In genomic region chr4:137449132-137449531, GRCm38 (mm10) we compare ENCODE assay signal across 18 mouse cellular contexts. TPM values are rescaled to one million over a fixed set of nuclear protein-coding genes. Genes with fewer than 3 reads are reported as not detected.
A peak's percentile ranks its signal among the peaks of the same experiment; 100 is the strongest.
DNase-seq lines count a peak whose midpoint lies in the region; ATAC-seq and TF ChIP-seq lines count a peak whose summit lies in the region.
"Had no signal": no experiment of that assay in that cellular context is flagged by ENCODE, and none has a peak within 500 bp of the region (broad histone marks: within the 10 kb centered on the region; RNA-seq: fewer than 3 reads in every experiment).

No protein-coding gene starts in this region.

- no peak for ATAC-seq in heart, embryonic 13.5 days (ENCODE audit: extremely low read depth, insufficient number of reproducible peaks, low FRiP score, low TSS enrichment)
- no peak for ATAC-seq in heart, embryonic 16.5 days (replicated peaks; ENCODE audit: extremely low read depth, insufficient read depth, low FRiP score)
- no peak for ATAC-seq in granulocyte monocyte progenitor cell, adult 5-6 weeks (replicated peaks; ENCODE audit: poor library complexity, severe bottlenecking)

- H3K4me3 ChIP-seq in heart, embryonic 13.5 days = no peak overlapping the region
- H3K4me3 ChIP-seq in ES-Bruce4 (ENCODE audit: low read depth, low read length) = no peak overlapping the region
- H3K4me3 ChIP-seq in heart, embryonic 16.5 days (ENCODE audit: low read length) = no peak overlapping the region
- H3K4me3 ChIP-seq: forebrain, embryonic 12.5 days; limb, embryonic 12.5 days had no signal

- WGBS in heart, embryonic 13.5 days = 32% methylated on average over 2 of the region's 2 CpGs
- 51% methylated on average over 2 of the region's 2 CpGs for WGBS in heart, embryonic 16.5 days

- H3K9ac ChIP-seq in heart, embryonic 13.5 days = peak overlapping the region; percentile 24
- peak overlapping the region; percentile 35; the same call in 1 of the 2 replicates for H3K9ac ChIP-seq in ES-Bruce4 (ENCODE audit: low read depth, poor library complexity, severe bottlenecking)
- no peak overlapping the region for H3K9ac ChIP-seq in heart, embryonic 16.5 days (ENCODE audit: low read length)
- H3K9ac ChIP-seq: forebrain, embryonic 12.5 days; limb, embryonic 12.5 days had no signal

- H3K4me2 ChIP-seq in heart, embryonic 13.5 days = no peak overlapping the region
- H3K4me2 ChIP-seq in heart, embryonic 16.5 days (ENCODE audit: low read depth, low read length) = no peak overlapping the region
- H3K4me2 ChIP-seq: forebrain, embryonic 12.5 days; limb, embryonic 12.5 days had no signal

- H3K4me1 ChIP-seq in heart, embryonic 13.5 days = peaks cover 35% of the 10 kb centered on the region
- H3K4me1 ChIP-seq in ES-Bruce4 (ENCODE audit: control insufficient read depth, insufficient read depth, low read length) = peaks cover 11% of the 10 kb centered on the region
- peaks cover 28% of the 10 kb centered on the region for H3K4me1 ChIP-seq in heart, embryonic 16.5 days (ENCODE audit: control insufficient read depth, insufficient read depth, low read length)

- H3K27ac ChIP-seq in heart, embryonic 13.5 days (replicated peaks) = peak overlapping the region; percentile 59
- peak overlapping the region; percentile 91 for H3K27ac ChIP-seq in ES-Bruce4 (ENCODE audit: insufficient read depth, low read length)
- H3K27ac ChIP-seq in heart, embryonic 16.5 days (ENCODE audit: low read length) = peak overlapping the region; percentile 82
- H3K27ac ChIP-seq: forebrain, embryonic 12.5 days; limb, embryonic 12.5 days had no signal

- no peaks in the 10 kb centered on the region for H3K36me3 ChIP-seq in heart, embryonic 13.5 days
- no peaks in the 10 kb centered on the region for H3K36me3 ChIP-seq in ES-Bruce4 (ENCODE audit: control insufficient read depth, insufficient read depth, low read length, poor library complexity, severe bottlenecking)
- no peaks in the 10 kb centered on the region for H3K36me3 ChIP-seq in heart, embryonic 16.5 days (ENCODE audit: control insufficient read depth, insufficient read depth)
- H3K36me3 ChIP-seq: forebrain, embryonic 12.5 days; limb, embryonic 12.5 days had no signal

- no peak for TF ChIP-seq POLR2A in ES-Bruce4 (IDR thresholded peaks at IDR 0.05; ENCODE audit: insufficient read depth, low read length)

- H3K9me3 ChIP-seq in heart, embryonic 13.5 days = no peaks in the 10 kb centered on the region
- H3K9me3 ChIP-seq in ES-Bruce4 (replicated peaks; ENCODE audit: control insufficient read depth, insufficient read depth, low read length, poor library complexity, severe bottlenecking) = no peaks in the 10 kb centered on the region
- H3K9me3 ChIP-seq in heart, embryonic 16.5 days (replicated peaks; ENCODE audit: control insufficient read depth, low read length) = no peaks in the 10 kb centered on the region
- H3K9me3 ChIP-seq: forebrain, embryonic 12.5 days; limb, embryonic 12.5 days had no signal

- no peak for TF ChIP-seq CTCF in ES-Bruce4 (IDR thresholded peaks at IDR 0.05; ENCODE audit: low read depth, low read length)

- H3K27me3 ChIP-seq in heart, embryonic 13.5 days (replicated peaks) = no peaks in the 10 kb centered on the region
- H3K27me3 ChIP-seq in ES-Bruce4 (ENCODE audit: control insufficient read depth, insufficient read depth, low read length, poor library complexity, severe bottlenecking) = no peaks in the 10 kb centered on the region
- no peaks in the 10 kb centered on the region for H3K27me3 ChIP-seq in heart, embryonic 16.5 days (ENCODE audit: control insufficient read depth, insufficient read depth, low read length)
- H3K27me3 ChIP-seq: forebrain, embryonic 12.5 days; limb, embryonic 12.5 days had no signal

- DNase-seq in heart, adult 9 months (ENCODE audit: low spot score in 2 of 2) = no peak
- peak; percentile 53 for DNase-seq in 3134 (ENCODE audit: extremely low read depth, insufficient read length, low spot score)
- no peak for DNase-seq in frontal cortex, adult 2 months (ENCODE audit: extremely low spot score in 1 of 2, low spot score in 1 of 2)
- DNase-seq: adrenal gland, postnatal 36 days; cerebellum, adult 11 months; lung, postnatal 36 days; thymus, adult 2 months had no signal

- 0 out of 2 replicates have a peak, but pooled peaks have one; percentile 5 for TF ChIP-seq EP300 in ES-Bruce4 (IDR thresholded peaks at IDR 0.05; ENCODE audit: insufficient read depth, low read depth, low read length)

RNA-seq across cellular contexts. Expression of gene 1700013G24Rik, which starts 4.0 kb away (rescaled TPM):
- polyA plus RNA-seq in heart, embryonic 13.5 days (2015; fragmentation: Nextera tagmentation; extraction: Ambion mirVana) = not detected in 2 replicates
- polyA plus RNA-seq in ES-Bruce4 (2011; ENCODE audit: insufficient read depth, insufficient read length, low read depth, missing spikeins) = not detected in 2 replicates
- not detected in 2 replicates for polyA plus RNA-seq in heart, embryonic 16.5 days (2015; fragmentation: Nextera tagmentation; extraction: Ambion mirVana)
- total RNA-seq in granulocyte monocyte progenitor cell, adult 5-6 weeks (2014; fragmentation: Nextera tagmentation) = not detected in 2 replicates
- total RNA-seq in granulocyte monocyte progenitor cell, adult 5-6 weeks (2017) = not detected in 2 replicates
- polyA plus RNA-seq in frontal cortex, adult 2 months (2012; rRNA removed) = not detected in 2 replicates
- total RNA-seq: adrenal gland, postnatal 36 days; layer of hippocampus, adult 8-10 months; MEL; monocyte, adult 5-6 weeks had no signal
- polyA plus RNA-seq: forebrain, embryonic 12.5 days; intestine, embryonic 14.5 days; limb, embryonic 12.5 days; small intestine, adult 2 months had no signal

RNA-seq across cellular contexts. Expression of gene Cela3b, which starts 18.8 kb away (rescaled TPM):
- 0.22 TPM in 1 of 2 replicates, not detected in the other for polyA plus RNA-seq in heart, embryonic 13.5 days (2015; fragmentation: Nextera tagmentation; extraction: Ambion mirVana)
- polyA plus RNA-seq in ES-Bruce4 (2011; ENCODE audit: insufficient read depth, insufficient read length, low read depth, missing spikeins) = not detected in 2 replicates
- polyA plus RNA-seq in heart, embryonic 16.5 days (2015; fragmentation: Nextera tagmentation; extraction: Ambion mirVana) = 0.35 TPM in 1 of 2 replicates, not detected in the other
- not detected in 2 replicates for total RNA-seq in granulocyte monocyte progenitor cell, adult 5-6 weeks (2014; fragmentation: Nextera tagmentation)
- total RNA-seq in granulocyte monocyte progenitor cell, adult 5-6 weeks (2017) = not detected in 2 replicates
- polyA plus RNA-seq in frontal cortex, adult 2 months (2012; rRNA removed) = 0.15 TPM in 1 of 2 replicates, not detected in the other
- total RNA-seq: adrenal gland, postnatal 36 days; layer of hippocampus, adult 8-10 months; MEL; monocyte, adult 5-6 weeks had no signal
- polyA plus RNA-seq: forebrain, embryonic 12.5 days; limb, embryonic 12.5 days had no signal

RNA-seq across cellular contexts. Expression of gene Hspg2, which starts 19.4 kb away (rescaled TPM):
- 48.9 and 50.0 TPM in 2 replicates for polyA plus RNA-seq in heart, embryonic 13.5 days (2015; fragmentation: Nextera tagmentation; extraction: Ambion mirVana)
- polyA plus RNA-seq in ES-Bruce4 (2011; ENCODE audit: insufficient read depth, insufficient read length, low read depth, missing spikeins) = 147 and 184 TPM in 2 replicates
- 52.0 and 56.3 TPM in 2 replicates for polyA plus RNA-seq in heart, embryonic 16.5 days (2015; fragmentation: Nextera tagmentation; extraction: Ambion mirVana)
- 0.21 TPM in 1 of 2 replicates, not detected in the other for total RNA-seq in granulocyte monocyte progenitor cell, adult 5-6 weeks (2014; fragmentation: Nextera tagmentation)
- 0.05 TPM in 1 of 2 replicates, not detected in the other for total RNA-seq in granulocyte monocyte progenitor cell, adult 5-6 weeks (2017)
- polyA plus RNA-seq in frontal cortex, adult 2 months (2012; rRNA removed) = 3.5 and 4.0 TPM in 2 replicates
- total RNA-seq: monocyte, adult 5-6 weeks had no signal

RNA-seq across cellular contexts. Expression of gene Cela3a, which starts 39.5 kb away (rescaled TPM):
- not detected in 2 replicates for polyA plus RNA-seq in heart, embryonic 13.5 days (2015; fragmentation: Nextera tagmentation; extraction: Ambion mirVana)
- polyA plus RNA-seq in ES-Bruce4 (2011; ENCODE audit: insufficient read depth, insufficient read length, low read depth, missing spikeins) = not detected in 2 replicates
- not detected in 2 replicates for polyA plus RNA-seq in heart, embryonic 16.5 days (2015; fragmentation: Nextera tagmentation; extraction: Ambion mirVana)
- not detected in 2 replicates for total RNA-seq in granulocyte monocyte progenitor cell, adult 5-6 weeks (2014; fragmentation: Nextera tagmentation)
- total RNA-seq in granulocyte monocyte progenitor cell, adult 5-6 weeks (2017) = not detected in 2 replicates
- not detected in 2 replicates for polyA plus RNA-seq in frontal cortex, adult 2 months (2012; rRNA removed)
- total RNA-seq: adrenal gland, postnatal 36 days; layer of hippocampus, adult 8-10 months; MEL; monocyte, adult 5-6 weeks had no signal
- polyA plus RNA-seq: forebrain, embryonic 12.5 days; intestine, embryonic 14.5 days; limb, embryonic 12.5 days; small intestine, adult 2 months; thymus, adult 2 months had no signal

Comparison
In these comparisons a context has a peak if more than half of its experiments do, and no peak if none do; other contexts are left out.
1. RNA of gene Hspg2, which starts 19.4 kb away (polyA plus RNA-seq): 147 to 184 TPM in ES-Bruce4, 52.0 to 56.3 TPM in heart, embryonic 16.5 days and 48.9 to 50.0 TPM in heart, embryonic 13.5 days; 3.5 to 4.0 TPM in frontal cortex, adult 2 months; every median in the first group is over 10 times any median in the second.
2. Peak in every context shown above with its lines, with median percentiles within 50 percentile points of each other: H3K27ac ChIP-seq.